Mouse (Mus musculus): ENCODE results near the gene A230050P20Rik. TPM values are rescaled to one million over a fixed set of nuclear protein-coding genes. Genes with fewer than 3 reads are reported as not detected.

The A230050P20Rik gene
- polyA plus RNA-seq, 1 experiment from 2014 or later = 2.4 TPM

- Histone ChIP-seq H3K27ac (no peak overlapping the region), H3K9ac (no peak overlapping the region), H3K36me3 (no peaks in the 10 kb centered on the region), H3K9me3 (replicated peaks) (no peaks in the 10 kb centered on the region), H3K4me2 (replicated peaks) (no peak overlapping the region), H3K4me3 (no peak overlapping the region), H3K4me1 (no peaks in the 10 kb centered on the region), H3K27me3 (no peaks in the 10 kb centered on the region; the same call in 1 of the 2 replicates)
- WGBS = 92% methylated on average over 2 of the region's 2 CpGs
- ATAC-seq (ENCODE audit: low FRiP score) = no peak
Observed at GRCm38 (mm10) chr9:20850179-20850578, 18.3 kb upstream of the A230050P20Rik start.

- H3K27me3 ChIP-seq = 0 out of 2 replicates have a peak, but pooled peaks cover 5% of the 10 kb centered on the region
- H3K36me3 ChIP-seq = no peaks in the 10 kb centered on the region
- no peaks in the 10 kb centered on the region for H3K9me3 ChIP-seq (replicated peaks)
- no peak overlapping the region for H3K4me3 ChIP-seq
- H3K9ac ChIP-seq = no peak overlapping the region
- no peak for ATAC-seq (ENCODE audit: low FRiP score)
- H3K4me2 ChIP-seq (replicated peaks) = no peak overlapping the region
- no peak overlapping the region for H3K27ac ChIP-seq
- H3K4me1 ChIP-seq = no peaks in the 10 kb centered on the region
- WGBS = 10% methylated on average over 6 of the region's 6 CpGs
Observed at GRCm38 (mm10) chr9:20857131-20857530, 11.3 kb upstream of the A230050P20Rik start.

- Histone ChIP-seq H3K27me3 (0 out of 2 replicates have a peak, but pooled peaks cover 5% of the 10 kb centered on the region), H3K9me3 (replicated peaks) (no peaks in the 10 kb centered on the region), H3K36me3 (no peaks in the 10 kb centered on the region), H3K9ac (no peak overlapping the region), H3K4me2 (replicated peaks) (no peak overlapping the region), H3K4me3 (no peak overlapping the region), H3K27ac (no peak overlapping the region), H3K4me1 (no peaks in the 10 kb centered on the region)
- 53% methylated on average over 6 of the region's 6 CpGs for WGBS
- ATAC-seq (ENCODE audit: low FRiP score) = no peak
Observed at GRCm38 (mm10) chr9:20859926-20860325, 8.5 kb upstream of the A230050P20Rik start.

- no peak for ATAC-seq (ENCODE audit: low FRiP score)
- Histone ChIP-seq H3K27me3 (peaks cover 17% of the 10 kb centered on the region), H3K27ac (no peak overlapping the region), H3K9ac (no peak overlapping the region), H3K4me2 (replicated peaks) (no peak overlapping the region), H3K4me1 (no peaks in the 10 kb centered on the region), H3K4me3 (no peak overlapping the region), H3K36me3 (no peaks in the 10 kb centered on the region), H3K9me3 (replicated peaks) (no peaks in the 10 kb centered on the region)
- WGBS = 19% methylated on average over 4 of the region's 4 CpGs
Observed at GRCm38 (mm10) chr9:20861821-20862220, 6.6 kb upstream of the A230050P20Rik start.

GRCm38 (mm10) chr9:20862225-20862624 lies 6.2 kb upstream of the A230050P20Rik start:
- H3K27ac ChIP-seq = no peak overlapping the region
- 65% methylated on average over 4 of the region's 4 CpGs for WGBS
- no peak overlapping the region for H3K4me2 ChIP-seq (replicated peaks)
- no peak overlapping the region for H3K4me3 ChIP-seq
- no peaks in the 10 kb centered on the region for H3K9me3 ChIP-seq (replicated peaks)
- no peak overlapping the region for H3K9ac ChIP-seq
- no peaks in the 10 kb centered on the region for H3K4me1 ChIP-seq
- H3K36me3 ChIP-seq = no peaks in the 10 kb centered on the region
- no peak for ATAC-seq (ENCODE audit: low FRiP score)
- peaks cover 21% of the 10 kb centered on the region for H3K27me3 ChIP-seq

- Histone ChIP-seq H3K4me1 (no peaks in the 10 kb centered on the region), H3K27me3 (peaks cover 53% of the 10 kb centered on the region), H3K9me3 (replicated peaks) (no peaks in the 10 kb centered on the region), H3K4me3 (no peak overlapping the region), H3K4me2 (replicated peaks) (no peak overlapping the region), H3K9ac (no peak overlapping the region), H3K36me3 (no peaks in the 10 kb centered on the region), H3K27ac (no peak overlapping the region)
- WGBS = 60% methylated on average over 3 of the region's 3 CpGs
- ATAC-seq (ENCODE audit: low FRiP score) = no peak
Observed at GRCm38 (mm10) chr9:20866879-20867278, 1.6 kb upstream of the A230050P20Rik start.

- no peak overlapping the region for H3K9ac ChIP-seq
- H3K4me3 ChIP-seq = peak overlapping the region; percentile 23
- no peaks in the 10 kb centered on the region for H3K4me1 ChIP-seq
- no peaks in the 10 kb centered on the region for H3K9me3 ChIP-seq (replicated peaks)
- H3K27me3 ChIP-seq = peaks cover 53% of the 10 kb centered on the region
- WGBS = 8% methylated on average over 19 of the region's 19 CpGs
- H3K27ac ChIP-seq = no peak overlapping the region
- no peaks in the 10 kb centered on the region for H3K36me3 ChIP-seq
- H3K4me2 ChIP-seq (replicated peaks) = peak overlapping the region; percentile 39
- no peak for ATAC-seq (ENCODE audit: low FRiP score)
Observed at GRCm38 (mm10) chr9:20869246-20869645, 804 bp downstream of the A230050P20Rik start.

- 80% methylated on average over 12 of the region's 12 CpGs for WGBS
Observed at GRCm38 (mm10) chr9:20870211-20871173, 2.0 kb downstream of the A230050P20Rik start.

GRCm38 (mm10) chr9:20872991-20873390 lies 4.5 kb downstream of the A230050P20Rik start:
- no peaks in the 10 kb centered on the region for H3K9me3 ChIP-seq (replicated peaks)
- H3K4me3 ChIP-seq = no peak overlapping the region
- WGBS = 92% methylated on average over 10 of the region's 10 CpGs
- H3K4me1 ChIP-seq = peaks cover 2% of the 10 kb centered on the region; the same call in 1 of the 2 replicates
- H3K27me3 ChIP-seq = peaks cover 30% of the 10 kb centered on the region
- no peak overlapping the region for H3K4me2 ChIP-seq (replicated peaks)
- H3K27ac ChIP-seq = no peak overlapping the region
- no peaks in the 10 kb centered on the region for H3K36me3 ChIP-seq
- no peak for ATAC-seq (ENCODE audit: low FRiP score)
- H3K9ac ChIP-seq = no peak overlapping the region

More at GRCm38 (mm10) chr9:20870211-20871173, 2.0 kb downstream of the A230050P20Rik start:
- no peak overlapping the region for H3K27ac ChIP-seq
- no peak overlapping the region for H3K4me2 ChIP-seq (replicated peaks)
- H3K9me3 ChIP-seq (replicated peaks) = no peaks in the 10 kb centered on the region
- H3K36me3 ChIP-seq = no peaks in the 10 kb centered on the region
- H3K4me3 ChIP-seq = no peak overlapping the region
- peaks cover 53% of the 10 kb centered on the region for H3K27me3 ChIP-seq
- no peaks in the 10 kb centered on the region for H3K4me1 ChIP-seq
- no peak overlapping the region for H3K9ac ChIP-seq
- ATAC-seq (ENCODE audit: low FRiP score) = no peak

- Histone ChIP-seq H3K9me3 (replicated peaks) (no peaks in the 10 kb centered on the region), H3K4me1 (peaks cover 2% of the 10 kb centered on the region; the same call in 1 of the 2 replicates), H3K27me3 (peaks cover 25% of the 10 kb centered on the region), H3K36me3 (no peaks in the 10 kb centered on the region), H3K4me3 (no peak overlapping the region), H3K27ac (no peak overlapping the region), H3K4me2 (replicated peaks) (no peak overlapping the region), H3K9ac (no peak overlapping the region)
- WGBS = 90% methylated on average over 12 of the region's 12 CpGs
- ATAC-seq (ENCODE audit: low FRiP score) = no peak
Observed at GRCm38 (mm10) chr9:20873521-20873920, 5.1 kb downstream of the A230050P20Rik start.

- H3K4me2 ChIP-seq (replicated peaks) = no peak overlapping the region
- H3K4me1 ChIP-seq = peaks cover 2% of the 10 kb centered on the region; the same call in 1 of the 2 replicates
- H3K4me3 ChIP-seq = no peak overlapping the region
- no peaks in the 10 kb centered on the region for H3K9me3 ChIP-seq (replicated peaks)
- peaks cover 9% of the 10 kb centered on the region for H3K27me3 ChIP-seq
- WGBS = 65% methylated on average over 23 of the region's 23 CpGs
- H3K36me3 ChIP-seq = no peaks in the 10 kb centered on the region
- no peak overlapping the region for H3K9ac ChIP-seq
- H3K27ac ChIP-seq = no peak overlapping the region
- ATAC-seq (ENCODE audit: low FRiP score) = no peak
Observed at GRCm38 (mm10) chr9:20875021-20875790, 6.8 kb downstream of the A230050P20Rik start.
